ENCODE assay signal across 9 mouse cellular contexts in the genomic region with DNA sequence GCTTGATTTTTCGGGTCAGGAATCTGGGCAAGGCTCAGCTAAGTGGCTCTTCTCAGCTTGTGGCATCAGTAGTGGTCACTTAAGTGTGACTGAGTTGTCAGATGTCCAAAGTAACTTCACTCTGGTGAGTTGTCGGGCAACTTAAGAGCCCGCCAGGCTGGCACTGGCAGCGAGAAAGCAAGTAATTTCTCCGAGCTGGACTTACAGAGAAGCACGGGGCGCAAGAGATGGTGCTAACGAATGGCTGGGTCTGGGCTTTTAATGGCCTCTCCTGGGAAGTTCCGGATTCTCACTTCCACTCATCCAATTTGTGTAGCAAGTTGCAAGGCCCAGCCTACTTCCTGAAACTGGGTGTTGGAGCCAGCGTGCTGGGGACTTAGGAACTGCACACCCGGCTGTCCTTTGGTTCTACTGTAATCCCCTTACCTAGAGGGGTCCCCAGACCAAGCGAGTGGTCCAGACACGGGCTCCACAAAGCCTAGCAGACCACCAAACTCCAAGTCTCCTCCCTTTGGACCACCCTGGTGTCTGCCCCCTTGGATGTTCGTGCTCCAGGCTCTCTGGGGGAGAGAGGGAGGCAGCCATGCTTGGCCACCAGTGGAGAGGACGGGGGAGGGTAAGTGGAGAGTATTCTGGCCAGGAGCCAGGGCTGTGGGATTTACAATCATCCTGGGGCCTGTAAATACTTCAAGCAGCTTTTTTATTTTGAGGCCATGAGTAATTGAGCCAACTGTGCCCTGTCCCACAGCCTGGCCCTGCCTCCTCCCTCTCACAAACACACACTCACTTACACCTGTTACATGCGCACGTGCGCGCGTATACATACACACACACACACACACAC. TPM values are rescaled to one million over a fixed set of nuclear protein-coding genes. Genes with fewer than 3 reads are reported as not detected.
DNase-seq lines count a peak whose midpoint lies in the region; ATAC-seq and TF ChIP-seq lines count a peak whose summit lies in the region.
"Had no signal": no experiment of that assay in that cellular context is flagged by ENCODE, and none has a peak within 500 bp of the region (broad histone marks: within the 10 kb centered on the region; RNA-seq: fewer than 3 reads in every experiment).

No protein-coding gene starts in this region.

- peaks cover 6% of the 10 kb centered on the region; the same call in 1 of the 2 replicates for H3K27me3 ChIP-seq in limb, embryonic 14.5 days (ENCODE audit: control insufficient read depth, insufficient read depth, low read length)
- H3K27me3 ChIP-seq in stomach, embryonic 16.5 days (ENCODE audit: control insufficient read depth, insufficient read depth, low read length) = no peaks in the 10 kb centered on the region
- H3K27me3 ChIP-seq: CH12.LX had no signal

- 18% methylated on average over 20 of the region's 20 CpGs for WGBS in limb, embryonic 14.5 days
- WGBS in stomach, embryonic 16.5 days = 61% methylated on average over 20 of the region's 20 CpGs

- no peaks in the 10 kb centered on the region for H3K9me3 ChIP-seq in limb, embryonic 14.5 days (ENCODE audit: control insufficient read depth, low read length)
- no peaks in the 10 kb centered on the region for H3K9me3 ChIP-seq in stomach, embryonic 16.5 days (replicated peaks; ENCODE audit: control insufficient read depth, low read length)

- intact Hi-C loops in heart, postnatal 10 days (cut with DNase I) = no loop called here

- DNase-seq in embryo, embryonic 11.5 days (ENCODE audit: low read depth, low spot score) = peak; percentile 61
- no peak for DNase-seq in embryo, embryonic 9.5 days (ENCODE audit: extremely low spot score)
- DNase-seq in NIH3T3 (ENCODE audit: low read depth) = peak; percentile 78
- peak; percentile 69 to 74 for DNase-seq in heart, postnatal 10 days
- DNase-seq in limb, embryonic 14.5 days (ENCODE audit: low spot score) = peak; percentile 89
- no peak for DNase-seq in thymus, postnatal 36 days
- DNase-seq in thymus, postnatal 10 days (ENCODE audit: low spot score in 2 of 2) = no peak

- TF ChIP-seq POLR2A in limb, embryonic 14.5 days (IDR thresholded peaks at IDR 0.05; ENCODE audit: borderline replicate concordance, extremely low read depth, insufficient read depth, insufficient read length) = no peak

- ATAC-seq in limb, embryonic 14.5 days (ENCODE audit: low FRiP score, low read depth) = peak; percentile 83
- ATAC-seq in stomach, embryonic 16.5 days (ENCODE audit: insufficient read depth, low FRiP score) = peak; percentile 41; the same call in 1 of the 2 replicates

- peaks cover 3% of the 10 kb centered on the region; the same call in 1 of the 2 replicates for H3K36me3 ChIP-seq in limb, embryonic 14.5 days (ENCODE audit: control insufficient read depth, insufficient read depth, low read length)
- H3K36me3 ChIP-seq in stomach, embryonic 16.5 days (ENCODE audit: control insufficient read depth, insufficient read depth, low read length) = no peaks in the 10 kb centered on the region

- peak overlapping the region; percentile 4; the same call in 1 of the 2 replicates for H3K4me3 ChIP-seq in limb, embryonic 14.5 days (replicated peaks; ENCODE audit: low read length)
- no peak overlapping the region for H3K4me3 ChIP-seq in stomach, embryonic 16.5 days (replicated peaks; ENCODE audit: low read length)

- H3K27ac ChIP-seq in limb, embryonic 14.5 days (replicated peaks; ENCODE audit: low read depth, low read length) = no peak overlapping the region
- no peak overlapping the region for H3K27ac ChIP-seq in stomach, embryonic 16.5 days (ENCODE audit: low read length)

- H3K9ac ChIP-seq in limb, embryonic 14.5 days (ENCODE audit: low read depth, low read length, severe bottlenecking) = no peak overlapping the region
- H3K9ac ChIP-seq in stomach, embryonic 16.5 days (ENCODE audit: low read length) = no peak overlapping the region

- peak overlapping the region; percentile 37 for H3K4me2 ChIP-seq in limb, embryonic 14.5 days (replicated peaks; ENCODE audit: low read depth, low read length, severe bottlenecking)
- H3K4me2 ChIP-seq in stomach, embryonic 16.5 days (ENCODE audit: low read depth, low read length) = no peak overlapping the region

- H3K4me1 ChIP-seq in limb, embryonic 14.5 days (ENCODE audit: control insufficient read depth, insufficient read depth, low read length) = peaks cover 17% of the 10 kb centered on the region
- H3K4me1 ChIP-seq in stomach, embryonic 16.5 days (ENCODE audit: control insufficient read depth, insufficient read depth, low read length) = peaks cover 18% of the 10 kb centered on the region

RNA-seq across cellular contexts. Expression of a gene that starts 23.3 kb away (rescaled TPM):
- 100 to 1,000 TPM; 257 to 294 TPM for total RNA-seq in heart, postnatal 10 days (2021)
- polyA plus RNA-seq in limb, embryonic 14.5 days (2012; rRNA removed) = 9.9 and 10.0 TPM in 2 replicates
- polyA plus RNA-seq in limb, embryonic 14.5 days (2014; fragmentation: Nextera tagmentation; extraction: Ambion mirVana) = 5.5 and 6.9 TPM in 2 replicates
- polyA plus RNA-seq in stomach, embryonic 16.5 days (2015; fragmentation: Nextera tagmentation; extraction: Ambion mirVana) = 1.4 and 1.7 TPM in 2 replicates

RNA-seq across cellular contexts. Expression of a gene that starts 53.6 kb away (rescaled TPM):
- total RNA-seq in heart, postnatal 10 days (2021) = 10 to 100 TPM; 26.3 to 29.6 TPM
- 28.2 and 42.4 TPM in 2 replicates for polyA plus RNA-seq in limb, embryonic 14.5 days (2012; rRNA removed)
- polyA plus RNA-seq in limb, embryonic 14.5 days (2014; fragmentation: Nextera tagmentation; extraction: Ambion mirVana) = 60.8 and 64.5 TPM in 2 replicates
- 55.2 and 60.2 TPM in 2 replicates for polyA plus RNA-seq in stomach, embryonic 16.5 days (2015; fragmentation: Nextera tagmentation; extraction: Ambion mirVana)

Comparison
In these comparisons a context has a peak if more than half of its experiments do, and no peak if none do; other contexts are left out.
1. DNase-seq: peak in embryo, embryonic 11.5 days (single experiment), NIH3T3 (single experiment), heart, postnatal 10 days (2 of 2) and limb, embryonic 14.5 days (single experiment); none in embryo, embryonic 9.5 days (single experiment), thymus, postnatal 36 days (0 of 2) and thymus, postnatal 10 days (0 of 2).